Mouse (Mus musculus) C2C12 (cell line): Measurements from ENCODE around the gene Polr3g.

Experiments used
- CEBPB ChIP-seq: IDR thresholded peaks from one replicate; pipeline ENCODE4 v1.6.1; 2011; ENCODE audit warnings: low read depth, mild to moderate bottlenecking, control low read depth, moderate library complexity
- CTCF ChIP-seq: IDR thresholded peaks from one replicate; pipeline ENCODE4 v1.5.1; 2011; ENCODE audit not compliant: control insufficient read depth, insufficient read depth, insufficient read length

DNA sequence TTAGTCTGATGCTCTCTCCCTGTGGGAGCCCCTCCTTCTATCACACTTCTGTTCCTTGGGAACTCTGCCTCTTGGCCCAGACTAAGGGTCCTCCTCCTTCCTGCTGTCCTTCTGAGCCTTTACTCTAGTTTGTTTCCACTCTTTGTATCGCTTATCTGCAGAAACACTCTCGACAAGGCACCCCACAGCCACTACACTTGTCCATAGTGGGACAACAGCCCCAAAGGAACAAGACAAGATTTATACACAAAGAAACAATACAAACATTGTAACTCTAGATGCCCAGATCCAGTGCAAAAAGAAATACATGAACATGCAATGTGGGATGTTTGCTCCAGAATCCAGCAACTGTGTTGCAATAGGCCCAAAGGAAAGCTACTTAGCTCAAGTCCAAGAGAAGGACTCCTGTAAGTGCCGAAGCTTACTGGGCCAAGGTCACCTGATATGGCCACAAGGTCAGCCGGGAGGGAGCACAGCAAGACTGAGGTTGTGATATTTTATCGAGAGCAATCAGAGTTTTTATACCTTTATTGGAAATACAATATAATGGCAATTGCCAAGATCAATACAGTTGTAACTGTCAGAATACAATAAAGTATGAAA is 46.3 kb upstream of the Polr3g start:
- no peak for TF ChIP-seq CEBPB
- TF ChIP-seq CTCF, result no peak
